Mouse (Mus musculus) gastrocnemius, adult 2 months (tissue): Measurements from ENCODE around the gene Prkacb. TPM values are rescaled to one million over a fixed set of nuclear protein-coding genes. Genes with fewer than 3 reads are reported as not detected.
A peak's percentile ranks its signal among the peaks of the same experiment; 100 is the strongest.

Source experiments
- DNase-seq: peaks from one replicate; pipeline ENCODE4 v3.0.0; 2022
- H3K27ac ChIP-seq: fragments of 200-600 bp; 2 replicates; pipeline ENCODE4 v1.8.1; 2022; ENCODE audit warnings: mild to moderate bottlenecking
- H3K4me3 ChIP-seq: fragments of 200-600 bp; 2 replicates; pipeline ENCODE4 v1.8.1; 2022; ENCODE audit warnings: mild to moderate bottlenecking, moderate library complexity
- CTCF ChIP-seq: fragments of 200-600 bp; IDR thresholded peaks from 2 replicates; pipeline ENCODE4 v1.8.1; 2022; ENCODE audit warnings: antibody characterized with exemption, mild to moderate bottlenecking, moderate library complexity
- intact Hi-C: fragments of 180-260 bp; cut with DNase I; formaldehyde crosslinking; loops from one replicate; pipeline ENCODE4 v1.15.1; 2025
- total RNA-seq, 2 experiments: library from RNA; stranded (reverse); gene quantifications; 2 replicates each; pipeline ENCODE4 v1.2.3; 2021

The Prkacb gene
- total RNA-seq, 2 experiments from 2014 or later: 44.3 to 45.4 TPM

- peak; percentile 78 for DNase-seq
- peak overlapping the region; percentile 86 for H3K4me3 ChIP-seq
- TF ChIP-seq CTCF: no peak
- peak overlapping the region; percentile 99 for H3K27ac ChIP-seq
- intact Hi-C loops: loop anchor here (2.0 to 5.0 kb wide), 2 partner anchors 41 to 85 kb away; partner anchors contain the start of gene Ttll7
These were observed 530 bp downstream of the Prkacb start for GRCm38 (mm10) chr3:146812041-146812878.

GRCm38 (mm10) chr3:146793554-146794257 lies 19.1 kb downstream of the Prkacb start:
- no peak for TF ChIP-seq CTCF

GRCm38 (mm10) chr3:146792144-146792748 lies 20.5 kb downstream of the Prkacb start:
- DNase-seq: no peak
- no peak overlapping the region for H3K27ac ChIP-seq
- peak; percentile 68 for TF ChIP-seq CTCF
- intact Hi-C loops: loop anchor here (2.0 kb wide), 1 partner anchor 123 kb away; no protein-coding TSS in a partner anchor
- no peak overlapping the region for H3K4me3 ChIP-seq

More at GRCm38 (mm10) chr3:146793554-146794257, 19.1 kb downstream of the Prkacb start:
- no peak overlapping the region for H3K4me3 ChIP-seq
- DNase-seq: no peak
- no peak overlapping the region for H3K27ac ChIP-seq
- intact Hi-C loops: loop anchor here (2.0 kb wide), 1 partner anchor 121 kb away; no protein-coding TSS in a partner anchor

GRCm38 (mm10) chr3:146784233-146784632 lies 28.6 kb downstream of the Prkacb start:
- TF ChIP-seq CTCF: no peak
- DNase-seq: no peak
- Histone ChIP-seq H3K4me3 (no peak overlapping the region), H3K27ac (0 out of 2 replicates have a peak overlapping the region, but pooled peaks have one; percentile 2)
- intact Hi-C loops: loop anchor here (5.0 to 10.0 kb wide), 2 partner anchors 222 to 439 kb away; no protein-coding TSS in a partner anchor

GRCm38 (mm10) chr3:146783645-146784225 lies 29.1 kb downstream of the Prkacb start:
- TF ChIP-seq CTCF: peak; percentile 58
- DNase-seq: no peak
- Histone ChIP-seq H3K4me3 (no peak overlapping the region), H3K27ac (no peak overlapping the region)
- intact Hi-C loops: loop anchor here (5.0 to 10.0 kb wide), 2 partner anchors 221 to 439 kb away; no protein-coding TSS in a partner anchor

- no peak overlapping the region; the same call in 1 of the 2 replicates for H3K27ac ChIP-seq
- no peak overlapping the region for H3K4me3 ChIP-seq
- intact Hi-C loops: loop anchor here (5.0 to 10.0 kb wide), 2 partner anchors 220 to 438 kb away; no protein-coding TSS in a partner anchor
- no peak for DNase-seq
- no peak for TF ChIP-seq CTCF
These were observed 30.2 kb downstream of the Prkacb start for GRCm38 (mm10) chr3:146782548-146782947.

- no peak for TF ChIP-seq CTCF
- peak overlapping the region; percentile 57 for H3K4me3 ChIP-seq
- H3K27ac ChIP-seq: peak overlapping the region; percentile 80
- peak; percentile 26 for DNase-seq
- intact Hi-C loops: loop anchor here (5.0 to 10.0 kb wide), 2 partner anchors 219 to 436 kb away; no protein-coding TSS in a partner anchor
These were observed 31.7 kb downstream of the Prkacb start for GRCm38 (mm10) chr3:146781131-146781530.

GRCm38 (mm10) chr3:146780241-146780640 lies 32.5 kb downstream of the Prkacb start:
- Histone ChIP-seq H3K4me3 (peak overlapping the region; percentile 57; the same call in 1 of the 2 replicates), H3K27ac (no peak overlapping the region)
- no peak for DNase-seq
- no peak for TF ChIP-seq CTCF
- intact Hi-C loops: loop anchor here (5.0 to 10.0 kb wide), 2 partner anchors 218 to 435 kb away; no protein-coding TSS in a partner anchor

GRCm38 (mm10) chr3:146778913-146779312 lies 33.9 kb downstream of the Prkacb start:
- intact Hi-C loops: no loop called here
- peak overlapping the region; percentile 39; the same call in 1 of the 2 replicates for H3K27ac ChIP-seq

GRCm38 (mm10) chr3:146778451-146778850 lies 34.3 kb downstream of the Prkacb start:
- no peak for DNase-seq
- Histone ChIP-seq H3K4me3 (peak overlapping the region; percentile 26; the same call in 1 of the 2 replicates), H3K27ac (peak overlapping the region; percentile 39; the same call in 1 of the 2 replicates)
- intact Hi-C loops: no loop called here
- no peak for TF ChIP-seq CTCF

More at GRCm38 (mm10) chr3:146778913-146779312, 33.9 kb downstream of the Prkacb start:
- no peak for TF ChIP-seq CTCF
- no peak for DNase-seq
- peak overlapping the region; percentile 26 for H3K4me3 ChIP-seq

- no peak for DNase-seq
- H3K27ac ChIP-seq: no peak overlapping the region
- intact Hi-C loops: no loop called here
- no peak overlapping the region for H3K4me3 ChIP-seq
- TF ChIP-seq CTCF: no peak
These were observed 36.1 kb downstream of the Prkacb start for GRCm38 (mm10) chr3:146776711-146777110.

GRCm38 (mm10) chr3:146770853-146771252 lies 41.9 kb downstream of the Prkacb start:
- Histone ChIP-seq H3K4me3 (no peak overlapping the region), H3K27ac (no peak overlapping the region)
- no peak for DNase-seq
- TF ChIP-seq CTCF: no peak
- intact Hi-C loops: no loop called here
